Mouse (Mus musculus) liver, adult 2 months (tissue): ENCODE data around the gene Gm45140. TPM values are rescaled to one million over a fixed set of nuclear protein-coding genes. Genes with fewer than 3 reads are reported as not detected.

Experiments used
- DNase-seq: peaks from one replicate; pipeline ENCODE4 v3.0.0-alpha.2; 2011; ENCODE audit warnings: low read depth, low spot score; ENCODE audit errors: extremely low read depth
- H3K27ac ChIP-seq: fragments of 200-500 bp; replicated peaks from 2 replicates; pipeline ENCODE4 v1.5.1; 2012; ENCODE audit warnings: low read depth, mild to moderate bottlenecking, control low read depth, inconsistent platforms, low read length; ENCODE audit not compliant: insufficient read depth
- H3K27me3 ChIP-seq: fragments of 200-500 bp; 2 replicates; pipeline ENCODE4 v1.6.1; 2012; ENCODE audit warnings: mild to moderate bottlenecking, moderate library complexity, low read length, inconsistent platforms; ENCODE audit not compliant: control insufficient read depth, insufficient read depth
- H3K36me3 ChIP-seq: fragments of 200-500 bp; 2 replicates; pipeline ENCODE4 v1.6.1; 2012; ENCODE audit warnings: low read length, inconsistent platforms; ENCODE audit not compliant: control insufficient read depth, insufficient read depth
- H3K4me1 ChIP-seq: fragments of 200-500 bp; 2 replicates; pipeline ENCODE4 v1.6.1; 2011; ENCODE audit warnings: low read length; ENCODE audit not compliant: control insufficient read depth, insufficient read depth
- H3K4me3 ChIP-seq: fragments of 200-500 bp; 2 replicates; pipeline ENCODE4 v1.5.1; 2011; ENCODE audit warnings: low read depth, mild to moderate bottlenecking, control low read depth, low read length, moderate library complexity; ENCODE audit not compliant: insufficient read depth
- H3K79me2 ChIP-seq: fragments of 200-500 bp; 2 replicates; pipeline ENCODE4 v1.6.1; 2012; ENCODE audit warnings: inconsistent platforms, mild to moderate bottlenecking, low read length, moderate library complexity; ENCODE audit not compliant: control insufficient read depth, insufficient read depth
- H3K9ac ChIP-seq: fragments of 200-500 bp; 2 replicates; pipeline ENCODE4 v1.6.1; 2012; ENCODE audit warnings: low read depth, mild to moderate bottlenecking, control low read depth, inconsistent platforms, low read length
- CTCF ChIP-seq: fragments of 200-500 bp; IDR thresholded peaks from 2 replicates; pipeline ENCODE4 v1.5.1; 2011; ENCODE audit warnings: low read depth, low read length, control low read depth
- POLR2A ChIP-seq: fragments of 200-500 bp; IDR thresholded peaks from 2 replicates; pipeline ENCODE4 v1.6.1; 2011; ENCODE audit warnings: low read length, control low read depth; ENCODE audit not compliant: insufficient read depth; ENCODE audit errors: extremely low read depth
- WGBS: fragments of 180-500 bp; shearing (Covaris S2); methylation state at CpG from one replicate; pipeline ENCODE4 v1.1.7; 2018; 5-methylcytosine and 5-hydroxymethylcytosine counted together
- polyA plus RNA-seq: library from polyadenylated mRNA; depleted of rRNA; stranded (reverse); fragments of >200 nt; gene quantifications from 2 replicates; pipeline ENCODE4 v1.2.3, GENCODE M21; 2012
- total RNA-seq: library from RNA; depleted of rRNA; stranded (reverse); fragments of >200 nt; gene quantifications from 2 replicates; pipeline ENCODE4 v1.2.3, GENCODE M21; 2014

Gene Gm45140
- total and polyA plus RNA-seq, 2 experiments = 0.98 to 1.0 TPM

DNA sequence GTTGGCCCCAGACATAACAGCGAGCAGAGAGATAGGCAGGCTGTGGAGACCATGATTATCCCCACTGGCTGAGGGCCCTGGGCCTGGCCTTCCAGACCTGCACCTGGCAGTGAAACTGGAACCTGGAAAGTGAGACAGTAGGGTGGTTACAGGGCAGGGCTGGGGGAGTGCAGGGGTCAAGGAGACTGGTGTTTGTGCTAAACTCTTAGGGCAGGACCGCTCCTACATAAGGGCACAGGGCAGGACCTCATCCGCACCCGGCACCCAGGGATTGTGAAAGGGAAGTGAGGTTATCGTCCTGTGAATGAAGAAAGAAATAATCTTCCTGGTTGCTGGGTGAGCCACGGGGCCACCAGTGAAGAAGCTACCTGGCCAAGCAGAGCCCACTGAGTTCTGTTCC is 45.8 kb downstream of the Gm45140 start:
- 14% methylated on average over 6 of the region's 6 CpGs for WGBS
- Histone ChIP-seq H3K4me1 (peaks cover 33% of the 10 kb centered on the region), H3K36me3 (peaks cover 10% of the 10 kb centered on the region; the same call in 1 of the 2 replicates), H3K9ac (no peak overlapping the region), H3K27me3 (no peaks in the 10 kb centered on the region), H3K27ac (peak overlapping the region; percentile 41), H3K79me2 (no peaks in the 10 kb centered on the region), H3K4me3 (no peak overlapping the region)
- peak; percentile 79 for DNase-seq
- TF ChIP-seq CTCF (no peak), POLR2A (no peak)

DNA sequence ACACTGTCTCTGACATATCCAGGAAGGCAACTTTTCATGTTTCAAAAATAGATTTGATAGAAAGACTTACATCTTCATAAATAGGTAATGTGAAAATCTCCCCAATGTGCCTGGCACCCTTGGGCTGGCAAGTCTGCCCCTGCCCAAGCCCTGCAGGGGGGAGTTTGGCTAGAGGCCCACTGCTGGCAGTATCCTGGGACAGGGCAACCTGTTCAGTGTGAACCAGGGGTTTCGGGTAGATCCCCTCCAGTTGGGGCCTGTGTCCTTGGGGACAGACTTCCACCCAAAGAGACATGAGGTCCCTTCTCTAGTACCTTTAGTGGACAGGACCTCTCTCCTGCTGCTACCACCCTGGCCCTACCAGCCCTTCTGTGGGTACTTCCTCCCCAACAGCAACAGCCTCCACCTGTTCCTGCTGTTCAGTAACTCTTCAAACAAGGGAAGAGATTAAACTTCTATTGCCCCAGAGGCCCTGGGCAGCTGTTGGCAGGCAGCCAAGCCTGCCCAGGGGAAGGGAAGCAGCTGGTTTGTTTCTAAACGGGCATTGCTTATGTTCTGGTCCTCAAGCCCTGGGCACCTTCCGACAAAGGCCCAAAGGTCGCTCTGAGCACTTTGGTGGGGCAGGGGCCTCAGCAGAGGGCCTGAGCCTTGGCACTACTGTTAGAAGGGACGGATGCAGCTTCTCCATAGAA is 46.6 kb downstream of the Gm45140 start:
- Histone ChIP-seq H3K36me3 (peaks cover 10% of the 10 kb centered on the region; the same call in 1 of the 2 replicates), H3K27me3 (no peaks in the 10 kb centered on the region), H3K4me1 (peaks cover 31% of the 10 kb centered on the region), H3K4me3 (no peak overlapping the region), H3K9ac (0 out of 2 replicates have a peak overlapping the region, but pooled peaks have one; percentile 6), H3K27ac (peak overlapping the region; percentile 41), H3K79me2 (no peaks in the 10 kb centered on the region)
- TF ChIP-seq POLR2A (no peak), CTCF (no peak)
- DNase-seq = peak; percentile 77
- WGBS = 15% methylated on average over 5 of the region's 5 CpGs

DNA sequence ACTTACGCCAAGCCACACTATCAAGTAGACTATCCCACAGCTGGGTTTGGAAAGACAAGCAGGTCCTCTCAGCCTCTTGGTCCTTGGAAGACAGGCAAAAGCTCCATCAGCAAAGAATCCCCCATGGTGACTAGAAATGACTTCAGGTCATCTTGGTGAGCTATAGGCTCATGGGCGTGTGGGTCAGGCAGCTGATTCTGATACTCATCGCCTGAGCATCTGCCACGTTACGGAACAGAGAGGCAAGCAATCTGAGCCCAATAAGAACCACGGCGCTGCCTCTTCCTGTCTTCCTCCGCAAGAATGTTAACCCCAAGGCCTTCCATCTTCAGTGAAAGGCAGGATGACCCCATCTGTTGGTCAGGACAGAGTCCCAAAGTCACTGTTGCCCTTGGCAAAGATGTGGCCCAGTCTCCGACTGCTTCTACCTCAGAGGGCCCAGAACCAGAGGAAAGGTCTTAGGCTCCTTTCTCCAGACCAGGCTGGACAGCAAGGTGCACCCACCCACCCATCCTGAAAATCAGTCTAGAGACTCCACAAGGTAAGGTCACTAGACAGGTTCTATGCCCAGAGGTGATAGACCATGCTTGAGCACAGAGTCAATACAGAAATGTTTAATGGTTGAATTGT is 47.2 kb downstream of the Gm45140 start:
- DNase-seq = no peak
- Histone ChIP-seq H3K27ac (no peak overlapping the region), H3K9ac (no peak overlapping the region), H3K4me1 (peaks cover 31% of the 10 kb centered on the region), H3K36me3 (peaks cover 8% of the 10 kb centered on the region; the same call in 1 of the 2 replicates), H3K79me2 (no peaks in the 10 kb centered on the region), H3K4me3 (no peak overlapping the region), H3K27me3 (no peaks in the 10 kb centered on the region)
- TF ChIP-seq POLR2A (no peak), CTCF (no peak)
- 85% methylated on average over 9 of the region's 9 CpGs for WGBS

DNA sequence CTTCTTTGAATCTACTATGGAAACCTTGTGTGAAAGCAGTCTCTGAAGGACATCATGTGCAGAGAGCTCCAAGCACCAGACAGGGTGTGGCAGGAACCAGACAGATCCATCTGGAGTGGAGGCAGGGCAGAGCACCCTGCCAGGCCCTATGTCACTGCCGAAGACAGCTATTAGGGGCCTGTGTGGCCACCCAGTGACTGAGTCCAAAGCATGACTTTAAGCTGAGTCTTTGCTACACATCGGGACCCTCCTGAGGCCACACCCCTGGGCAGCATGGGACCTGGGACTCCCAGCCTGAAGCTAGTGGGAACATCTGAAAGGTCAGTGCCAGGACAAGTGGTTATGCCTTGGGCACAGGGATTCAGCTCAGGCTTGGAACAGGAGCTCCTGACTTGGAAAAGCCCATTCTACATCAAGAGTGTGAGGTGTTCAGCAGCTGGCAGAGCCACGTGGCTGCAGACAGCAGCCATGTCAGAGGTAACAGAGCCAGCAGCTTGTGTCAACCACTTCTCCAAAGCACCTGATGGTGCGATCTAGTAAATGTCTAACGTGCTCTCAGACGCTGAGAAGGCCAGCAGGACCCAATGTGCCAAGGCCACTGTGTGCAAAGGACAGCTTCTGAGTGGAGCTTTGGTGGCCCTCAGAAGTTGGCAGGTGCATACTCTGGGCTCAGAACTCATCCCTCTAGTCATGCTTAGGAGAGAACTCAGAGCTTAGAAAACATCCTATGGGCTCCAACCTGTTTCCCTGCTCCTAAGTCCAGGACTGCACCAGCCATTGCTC is 48.3 kb downstream of the Gm45140 start:
- H3K36me3 ChIP-seq = peaks cover 3% of the 10 kb centered on the region; the same call in 1 of the 2 replicates
- DNase-seq = peak; percentile 59

DNA sequence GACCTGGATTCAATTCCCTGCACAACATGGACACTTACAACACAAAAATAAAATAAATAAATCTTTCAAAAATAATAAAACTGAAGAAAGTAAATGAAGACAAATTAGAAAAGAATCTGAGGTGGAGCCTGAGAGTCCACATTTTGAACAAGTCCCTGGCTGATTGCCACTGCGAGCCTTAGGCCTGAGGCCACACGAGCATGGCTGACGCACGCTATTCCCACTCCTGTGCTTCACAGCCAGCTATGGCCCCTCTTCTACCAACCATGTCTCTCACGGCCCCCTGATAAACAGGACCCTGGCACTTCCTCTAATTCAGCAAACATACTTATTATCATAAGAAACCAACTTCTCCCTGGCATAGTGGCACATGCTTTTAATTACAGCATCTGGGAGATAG is 49.0 kb downstream of the Gm45140 start:
- no peak for DNase-seq
- WGBS = 88% methylated on average over 5 of the region's 5 CpGs
- peaks cover 24% of the 10 kb centered on the region for H3K4me1 ChIP-seq
- no peaks in the 10 kb centered on the region for H3K79me2 ChIP-seq
- no peaks in the 10 kb centered on the region for H3K36me3 ChIP-seq
- H3K27ac ChIP-seq = no peak overlapping the region
- TF ChIP-seq CTCF = no peak
- TF ChIP-seq POLR2A = no peak
- H3K4me3 ChIP-seq = no peak overlapping the region
- H3K9ac ChIP-seq = no peak overlapping the region
- H3K27me3 ChIP-seq = no peaks in the 10 kb centered on the region

More for the DNA sequence above, 48.3 kb downstream of the Gm45140 start:
- WGBS = 40% methylated on average over 6 of the region's 6 CpGs
- Histone ChIP-seq H3K79me2 (no peaks in the 10 kb centered on the region), H3K27ac (no peak overlapping the region), H3K4me1 (peaks cover 29% of the 10 kb centered on the region), H3K9ac (no peak overlapping the region), H3K4me3 (no peak overlapping the region), H3K27me3 (no peaks in the 10 kb centered on the region)
- TF ChIP-seq CTCF (no peak), POLR2A (no peak)
